Mouse (Mus musculus): ENCODE results near the gene Pde3a. TPM values are rescaled to one million over a fixed set of nuclear protein-coding genes. Genes with fewer than 3 reads are reported as not detected.
A peak's percentile ranks its signal among the peaks of the same experiment; 100 is the strongest.

Gene Pde3a
- polyA plus RNA-seq, 1 experiment from 2014 or later = 6.3 TPM

DNA sequence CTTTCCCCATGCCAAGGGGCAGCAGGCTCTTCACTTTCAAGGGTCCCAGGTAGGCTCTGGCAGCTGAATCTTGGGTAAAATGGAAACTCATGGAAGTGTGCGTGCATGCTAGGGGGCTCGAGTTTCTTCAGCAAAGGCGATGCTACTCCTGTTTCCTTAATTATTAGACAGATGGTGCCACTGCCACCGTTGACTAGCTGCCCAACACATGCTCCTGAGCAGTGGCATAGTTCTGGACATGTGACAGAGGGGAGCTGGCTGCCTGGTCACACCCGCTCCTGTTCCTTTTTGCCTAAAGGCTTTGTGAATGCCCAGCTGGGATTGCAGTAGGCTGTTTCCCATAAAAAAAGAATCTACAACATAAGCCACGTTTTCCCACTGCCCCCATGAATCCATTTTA lies 2.7 kb upstream of the Pde3a start:
- H3K4me3 ChIP-seq = no peak overlapping the region
- no peak overlapping the region for H3K4me2 ChIP-seq
- peaks cover 12% of the 10 kb centered on the region for H3K4me1 ChIP-seq
- 66% methylated on average over 6 of the region's 6 CpGs for WGBS
- ATAC-seq (ENCODE audit: insufficient number of reproducible peaks, insufficient read depth, low FRiP score, low TSS enrichment, low read depth) = no peak
- no peaks in the 10 kb centered on the region for H3K36me3 ChIP-seq
- H3K27ac ChIP-seq = no peak overlapping the region
- H3K27me3 ChIP-seq = peaks cover 11% of the 10 kb centered on the region; the same call in 1 of the 2 replicates
- no peaks in the 10 kb centered on the region for H3K9me3 ChIP-seq
- no peak overlapping the region for H3K9ac ChIP-seq

GRCm38 (mm10) chr6:141248081-141248480 lies 988 bp upstream of the Pde3a start:
- Histone ChIP-seq H3K4me1 (peaks cover 24% of the 10 kb centered on the region), H3K27me3 (peaks cover 14% of the 10 kb centered on the region; the same call in 1 of the 2 replicates), H3K4me2 (peak overlapping the region; percentile 87), H3K4me3 (peak overlapping the region; percentile 76), H3K9ac (peak overlapping the region; percentile 54), H3K9me3 (no peaks in the 10 kb centered on the region), H3K27ac (0 out of 2 replicates have a peak overlapping the region, but pooled peaks have one; percentile 18), H3K36me3 (no peaks in the 10 kb centered on the region)
- no peak for ATAC-seq (ENCODE audit: insufficient number of reproducible peaks, insufficient read depth, low FRiP score, low TSS enrichment, low read depth)

DNA sequence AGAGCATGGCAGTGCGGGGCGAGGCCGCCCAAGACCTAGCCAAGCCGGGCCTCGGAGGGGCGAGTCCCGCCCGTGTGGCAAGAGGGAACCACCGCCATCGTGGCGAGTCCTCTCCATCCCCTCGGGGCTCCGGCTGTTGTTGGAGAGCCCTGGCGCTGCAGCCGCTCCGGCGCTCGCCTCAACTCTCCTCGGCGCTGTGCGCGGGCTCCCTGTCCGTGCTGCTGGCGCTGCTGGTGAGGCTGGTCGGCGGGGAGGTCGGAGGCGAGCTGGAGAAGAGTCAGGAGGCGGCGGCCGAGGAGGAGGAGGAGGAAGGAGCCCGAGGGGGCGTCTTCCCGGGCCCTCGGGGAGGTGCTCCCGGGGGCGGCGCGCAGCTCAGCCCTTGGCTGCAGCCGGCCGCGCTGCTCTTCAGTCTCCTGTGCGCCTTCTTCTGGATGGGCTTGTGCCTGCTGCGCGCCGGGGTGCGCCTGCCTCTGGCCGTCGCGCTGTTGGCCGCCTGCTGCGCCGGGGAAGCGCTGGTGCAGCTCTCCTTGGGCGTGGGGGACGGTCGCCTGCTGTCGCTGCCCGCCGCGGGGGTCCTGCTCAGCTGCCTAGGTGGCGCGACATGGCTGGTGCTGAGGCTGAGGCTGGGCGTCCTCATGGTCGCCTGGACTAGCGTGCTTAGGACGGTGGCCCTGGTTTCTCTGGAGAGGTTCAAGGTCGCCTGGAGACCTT lies 671 bp downstream of the Pde3a start:
- WGBS = under 1% methylated on average over 63 of the region's 68 CpGs
- Histone ChIP-seq H3K9ac (peak overlapping the region; percentile 89), H3K4me1 (peaks cover 26% of the 10 kb centered on the region), H3K9me3 (no peaks in the 10 kb centered on the region), H3K27me3 (peaks cover 14% of the 10 kb centered on the region; the same call in 1 of the 2 replicates), H3K36me3 (no peaks in the 10 kb centered on the region), H3K27ac (peak overlapping the region; percentile 90), H3K4me2 (peak overlapping the region; percentile 87), H3K4me3 (peak overlapping the region; percentile 76)
- peak; percentile 85 for ATAC-seq (ENCODE audit: insufficient number of reproducible peaks, insufficient read depth, low FRiP score, low TSS enrichment, low read depth)

GRCm38 (mm10) chr6:141250296-141250629 lies 1.2 kb downstream of the Pde3a start:
- ATAC-seq (ENCODE audit: insufficient number of reproducible peaks, insufficient read depth, low FRiP score, low TSS enrichment, low read depth) = peak; percentile 52
- peak overlapping the region; percentile 87 for H3K4me2 ChIP-seq
- H3K4me3 ChIP-seq = peak overlapping the region; percentile 76
- H3K27ac ChIP-seq = peak overlapping the region; percentile 90
- H3K9ac ChIP-seq = peak overlapping the region; percentile 89
- under 1% methylated on average over 22 of the region's 22 CpGs for WGBS
- peaks cover 30% of the 10 kb centered on the region for H3K4me1 ChIP-seq
- no peaks in the 10 kb centered on the region for H3K9me3 ChIP-seq
- no peaks in the 10 kb centered on the region for H3K36me3 ChIP-seq
- peaks cover 14% of the 10 kb centered on the region; the same call in 1 of the 2 replicates for H3K27me3 ChIP-seq

- no peak for ATAC-seq (ENCODE audit: insufficient number of reproducible peaks, insufficient read depth, low FRiP score, low TSS enrichment, low read depth)
- peaks cover 35% of the 10 kb centered on the region for H3K4me1 ChIP-seq
- peak overlapping the region; percentile 87 for H3K4me2 ChIP-seq
- no peaks in the 10 kb centered on the region for H3K9me3 ChIP-seq
- 28% methylated on average over 6 of the region's 6 CpGs for WGBS
- peak overlapping the region; percentile 76 for H3K4me3 ChIP-seq
- no peaks in the 10 kb centered on the region for H3K36me3 ChIP-seq
- peak overlapping the region; percentile 48 for H3K27ac ChIP-seq
- peaks cover 14% of the 10 kb centered on the region; the same call in 1 of the 2 replicates for H3K27me3 ChIP-seq
- peak overlapping the region; percentile 89 for H3K9ac ChIP-seq
Measured at GRCm38 (mm10) chr6:141250984-141251383, 1.9 kb downstream of the Pde3a start.

DNA sequence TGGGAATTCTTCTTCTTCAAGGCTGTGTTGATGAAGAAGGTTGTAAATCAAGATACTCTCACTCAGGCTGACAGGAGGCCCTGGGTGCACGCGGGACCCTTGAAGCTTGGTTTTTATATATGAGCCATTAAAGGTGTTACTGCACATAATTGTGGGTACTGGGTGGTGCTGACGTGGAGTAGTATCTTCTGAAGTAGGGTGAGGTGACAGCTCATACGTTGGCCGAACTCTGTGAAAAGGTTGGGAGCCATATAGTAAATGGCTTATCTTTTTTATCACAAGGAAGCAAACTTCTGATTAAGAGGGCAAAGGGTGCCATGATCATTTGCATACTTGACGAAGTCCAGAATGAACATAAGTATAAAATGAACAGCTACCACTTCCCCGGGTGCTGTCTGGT lies 3.5 kb downstream of the Pde3a start:
- no peak overlapping the region for H3K9ac ChIP-seq
- no peak for ATAC-seq (ENCODE audit: insufficient number of reproducible peaks, insufficient read depth, low FRiP score, low TSS enrichment, low read depth)
- H3K9me3 ChIP-seq = no peaks in the 10 kb centered on the region
- 72% methylated on average over 7 of the region's 7 CpGs for WGBS
- peaks cover 47% of the 10 kb centered on the region for H3K4me1 ChIP-seq
- H3K4me3 ChIP-seq = peak overlapping the region; percentile 76
- H3K4me2 ChIP-seq = peak overlapping the region; percentile 87
- peaks cover 14% of the 10 kb centered on the region; the same call in 1 of the 2 replicates for H3K27me3 ChIP-seq
- no peaks in the 10 kb centered on the region for H3K36me3 ChIP-seq
- no peak overlapping the region for H3K27ac ChIP-seq

DNA sequence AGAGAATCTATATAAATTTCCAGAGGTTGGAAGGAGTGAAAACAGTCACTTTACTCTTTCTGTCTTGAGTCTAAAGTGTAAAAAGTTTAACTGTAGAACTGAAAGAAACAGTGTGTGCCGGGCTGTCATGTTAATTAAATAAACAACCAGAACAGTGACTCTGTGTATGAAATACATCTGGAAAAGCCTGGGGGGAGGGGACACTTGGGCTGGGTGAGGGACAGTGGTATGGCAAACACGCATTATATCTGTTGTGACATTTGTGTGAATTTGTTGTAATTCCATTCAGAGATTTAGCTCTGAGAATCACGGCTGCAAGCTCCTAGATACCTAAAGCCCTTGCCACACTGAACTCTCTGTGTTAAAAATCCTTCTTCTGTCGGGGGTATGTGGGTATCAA lies 5.9 kb downstream of the Pde3a start:
- no peaks in the 10 kb centered on the region for H3K36me3 ChIP-seq
- peaks cover 44% of the 10 kb centered on the region for H3K4me1 ChIP-seq
- no peaks in the 10 kb centered on the region for H3K9me3 ChIP-seq
- WGBS = 18% methylated on average over 4 of the region's 4 CpGs
- no peak overlapping the region for H3K4me3 ChIP-seq
- peak overlapping the region; percentile 36 for H3K4me2 ChIP-seq
- H3K27me3 ChIP-seq = peaks cover 13% of the 10 kb centered on the region; the same call in 1 of the 2 replicates
- H3K27ac ChIP-seq = no peak overlapping the region
- H3K9ac ChIP-seq = no peak overlapping the region
- ATAC-seq (ENCODE audit: insufficient number of reproducible peaks, insufficient read depth, low FRiP score, low TSS enrichment, low read depth) = no peak

DNA sequence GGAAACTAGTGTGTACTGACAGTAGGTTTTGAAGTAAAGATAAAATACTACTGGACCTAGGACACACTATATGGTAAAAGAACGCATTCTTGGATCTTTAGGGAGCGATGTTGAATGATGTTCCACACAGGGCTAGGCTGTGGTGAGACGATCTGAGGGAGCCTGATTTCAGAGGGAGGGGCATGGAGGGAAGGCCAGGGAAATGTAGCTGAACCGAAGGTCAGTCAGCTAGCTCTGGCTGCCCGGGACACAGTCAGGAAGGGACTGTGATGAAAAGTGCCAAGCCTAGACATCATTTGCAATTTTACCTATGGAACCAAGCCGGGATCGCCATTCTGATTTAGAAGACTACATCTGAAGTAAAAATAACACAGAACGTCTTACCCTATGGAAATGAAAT lies 7.8 kb downstream of the Pde3a start:
- ATAC-seq (ENCODE audit: insufficient number of reproducible peaks, insufficient read depth, low FRiP score, low TSS enrichment, low read depth) = no peak
- H3K4me1 ChIP-seq = peaks cover 39% of the 10 kb centered on the region
- H3K27ac ChIP-seq = peak overlapping the region; percentile 36; the same call in 1 of the 2 replicates
- H3K9ac ChIP-seq = no peak overlapping the region
- 46% methylated on average over 8 of the region's 8 CpGs for WGBS
- peak overlapping the region; percentile 12; the same call in 1 of the 2 replicates for H3K4me2 ChIP-seq
- H3K4me3 ChIP-seq = no peak overlapping the region
- H3K36me3 ChIP-seq = no peaks in the 10 kb centered on the region
- H3K27me3 ChIP-seq = no peaks in the 10 kb centered on the region
- no peaks in the 10 kb centered on the region for H3K9me3 ChIP-seq

- Histone ChIP-seq H3K4me3 (no peak overlapping the region), H3K36me3 (no peaks in the 10 kb centered on the region), H3K4me1 (peaks cover 32% of the 10 kb centered on the region), H3K27ac (no peak overlapping the region), H3K27me3 (no peaks in the 10 kb centered on the region), H3K9me3 (no peaks in the 10 kb centered on the region), H3K4me2 (peak overlapping the region; percentile 12; the same call in 1 of the 2 replicates), H3K9ac (no peak overlapping the region)
- 69% methylated on average over 6 of the region's 6 CpGs for WGBS
- no peak for ATAC-seq (ENCODE audit: insufficient number of reproducible peaks, insufficient read depth, low FRiP score, low TSS enrichment, low read depth)
Measured at GRCm38 (mm10) chr6:141257434-141258202, 8.5 kb downstream of the Pde3a start.

GRCm38 (mm10) chr6:141265257-141265656 lies 16.2 kb downstream of the Pde3a start:
- Histone ChIP-seq H3K4me3 (no peak overlapping the region), H3K9me3 (no peaks in the 10 kb centered on the region), H3K27ac (no peak overlapping the region), H3K27me3 (no peaks in the 10 kb centered on the region), H3K4me1 (peaks cover 7% of the 10 kb centered on the region; the same call in 1 of the 2 replicates), H3K4me2 (no peak overlapping the region), H3K9ac (no peak overlapping the region), H3K36me3 (no peaks in the 10 kb centered on the region)
- WGBS = 86% methylated on average over 4 of the region's 4 CpGs
- ATAC-seq (ENCODE audit: insufficient number of reproducible peaks, insufficient read depth, low FRiP score, low TSS enrichment, low read depth) = no peak

- Histone ChIP-seq H3K27me3 (no peaks in the 10 kb centered on the region), H3K4me3 (no peak overlapping the region), H3K9ac (no peak overlapping the region), H3K4me1 (peaks cover 7% of the 10 kb centered on the region; the same call in 1 of the 2 replicates), H3K9me3 (no peaks in the 10 kb centered on the region), H3K27ac (no peak overlapping the region), H3K4me2 (no peak overlapping the region), H3K36me3 (no peaks in the 10 kb centered on the region)
- WGBS = 86% methylated on average over 11 of the region's 11 CpGs
- ATAC-seq (ENCODE audit: insufficient number of reproducible peaks, insufficient read depth, low FRiP score, low TSS enrichment, low read depth) = no peak
Measured at GRCm38 (mm10) chr6:141267888-141268570, 19.0 kb downstream of the Pde3a start.
